Mouse (Mus musculus) stomach, postnatal 0 days (tissue): ENCODE data around the gene Galnt14.

ENCODE experiments used
- CTCF ChIP-seq: IDR thresholded peaks from 2 replicates; pipeline ENCODE4 v1.5.1; 2016; ENCODE audit warnings: antibody characterized with exemption, low read depth, mild to moderate bottlenecking, moderate library complexity
- EP300 ChIP-seq: optimal IDR thresholded peaks from 2 replicates; pipeline ENCODE3; 2016; ENCODE audit warnings: antibody characterized with exemption

- TF ChIP-seq CTCF (no peak), EP300 (no peak)
Measured at GRCm38 (mm10) chr17:73560208-73560784, 150.0 kb downstream of the Galnt14 start.
